Mouse (Mus musculus): ENCODE results near the gene Shc1.
A peak's percentile ranks its signal among the peaks of the same experiment; 100 is the strongest.

Gene Shc1

DNA sequence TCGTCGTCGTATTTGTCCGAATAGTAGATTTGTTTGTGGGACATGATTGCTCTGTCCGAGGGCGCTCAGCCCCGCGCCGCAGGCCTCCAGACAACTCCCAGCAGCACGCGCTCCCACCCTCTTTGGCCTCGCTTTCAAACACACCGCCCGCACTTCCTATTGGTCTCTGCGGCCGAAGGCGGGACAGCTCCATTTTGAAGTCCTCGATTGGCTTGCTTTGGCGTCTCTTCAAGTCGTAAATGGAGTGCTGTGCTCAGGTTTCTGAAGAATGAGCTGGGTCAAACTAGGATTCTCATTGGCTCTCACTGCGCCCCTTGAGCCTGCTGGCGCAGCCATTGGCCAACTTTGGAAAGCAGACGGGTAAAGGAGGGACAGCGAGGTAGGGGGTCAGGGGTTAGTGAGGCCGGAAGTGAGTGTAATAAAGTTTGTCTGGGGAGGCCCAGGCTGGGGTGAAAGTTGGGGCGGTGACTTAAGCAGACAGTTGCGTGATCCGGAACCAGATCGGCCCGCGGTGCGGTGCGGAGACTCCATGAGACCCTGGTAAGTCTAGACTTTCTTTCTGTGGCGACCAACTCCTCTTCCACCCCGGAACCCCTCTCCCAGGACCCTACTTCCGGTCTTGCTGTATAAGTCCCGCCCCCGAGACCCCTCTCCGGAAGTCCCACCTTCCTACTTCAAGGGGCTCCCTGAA, at the start of gene Shc1, which contains the start of gene Cks1b:
TSS of gene Shc1 (plus strand) at position 274 of the 691 bp plus-strand sequence.
TSS of gene Cks1b (minus strand) at position 214 of the 691 bp plus-strand sequence.
- DNase-seq = peak; percentile 90

DNA sequence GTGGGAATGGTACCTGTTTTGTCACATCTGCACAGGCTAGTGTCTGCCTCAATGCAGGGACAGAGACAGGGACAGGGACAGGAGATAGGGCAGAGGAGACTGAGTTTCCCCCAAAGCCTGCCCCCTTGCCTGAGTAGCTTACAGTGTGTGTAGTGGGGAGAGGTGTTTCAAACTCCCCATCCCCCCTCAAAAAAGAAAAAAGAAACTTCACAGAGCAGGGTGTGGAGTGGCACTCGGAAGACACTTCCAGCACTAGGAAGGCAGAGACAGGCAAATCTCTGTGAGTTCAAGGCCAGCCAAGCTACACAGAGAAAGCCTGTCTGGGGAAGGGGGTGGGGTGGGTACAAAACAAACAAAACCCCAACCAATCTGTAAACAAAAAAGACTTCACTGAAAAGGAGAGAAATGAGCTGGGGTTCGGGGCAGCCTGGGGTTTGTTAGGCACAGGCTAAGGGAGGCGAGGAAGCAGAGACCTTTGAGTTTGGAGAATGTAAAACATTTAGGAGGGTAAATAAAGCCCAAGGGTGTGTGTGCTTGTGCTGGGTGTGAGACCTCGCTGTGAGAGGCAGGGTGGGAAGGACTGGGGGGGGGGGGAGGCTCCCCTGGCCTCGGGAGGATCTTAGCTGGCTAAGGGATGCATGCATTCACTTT, 44.5 kb upstream of the Shc1 start:
- DNase-seq = no peak

DNA sequence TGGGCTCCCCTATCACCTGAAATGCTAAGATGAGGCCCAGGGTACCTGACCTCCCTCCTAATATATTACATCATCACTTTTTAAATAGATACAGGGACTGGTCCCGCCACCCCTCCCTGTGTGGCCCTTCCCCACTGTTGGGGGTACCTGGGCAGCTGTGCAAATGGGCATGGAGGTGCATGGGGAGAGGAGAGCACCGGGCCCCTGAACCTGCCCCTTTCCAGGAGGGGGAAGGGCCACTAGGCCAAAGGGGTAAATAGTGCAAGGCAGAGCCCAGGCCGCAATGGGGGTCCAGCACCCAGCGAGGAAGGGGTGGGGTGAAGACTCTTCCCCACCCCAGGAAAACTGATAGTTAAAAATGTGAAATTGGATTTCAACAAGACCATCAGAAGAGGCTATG, 40.4 kb upstream of the Shc1 start:
- DNase-seq = no peak

DNA sequence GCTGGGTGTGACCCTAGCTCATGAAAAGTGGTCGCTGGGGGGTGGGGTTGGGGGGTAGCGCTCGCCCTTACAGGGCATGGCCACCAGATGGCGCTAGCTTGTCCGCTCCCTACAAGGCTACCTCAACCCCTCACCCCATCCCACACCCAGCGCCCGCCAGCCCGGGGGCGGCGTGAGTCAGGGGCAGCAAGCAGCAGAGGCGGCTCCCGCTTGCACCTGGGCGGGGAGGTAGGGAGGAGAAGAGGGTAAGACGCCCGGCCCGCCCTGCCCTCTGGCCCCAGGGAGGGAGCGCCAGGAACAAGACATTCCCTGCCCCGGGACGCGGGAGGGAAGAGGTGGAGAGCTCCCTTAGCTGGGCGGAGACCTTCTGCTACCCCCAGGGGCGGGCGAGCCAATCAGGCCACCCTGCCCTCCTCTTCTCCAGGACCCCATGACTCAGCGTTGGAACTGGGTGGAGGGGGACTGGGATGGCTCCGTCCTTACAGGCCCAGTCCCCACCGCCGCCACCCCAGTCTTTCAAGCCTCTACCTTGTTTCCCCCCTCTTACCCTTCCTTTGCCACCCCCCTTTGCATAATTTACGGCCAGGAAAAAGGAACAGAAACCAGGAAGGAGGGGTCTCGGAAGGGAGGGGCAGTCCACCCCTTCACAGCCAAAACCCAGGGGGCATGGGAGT, 39.7 kb upstream of the Shc1 start:
- peak; percentile 76 for DNase-seq

DNA sequence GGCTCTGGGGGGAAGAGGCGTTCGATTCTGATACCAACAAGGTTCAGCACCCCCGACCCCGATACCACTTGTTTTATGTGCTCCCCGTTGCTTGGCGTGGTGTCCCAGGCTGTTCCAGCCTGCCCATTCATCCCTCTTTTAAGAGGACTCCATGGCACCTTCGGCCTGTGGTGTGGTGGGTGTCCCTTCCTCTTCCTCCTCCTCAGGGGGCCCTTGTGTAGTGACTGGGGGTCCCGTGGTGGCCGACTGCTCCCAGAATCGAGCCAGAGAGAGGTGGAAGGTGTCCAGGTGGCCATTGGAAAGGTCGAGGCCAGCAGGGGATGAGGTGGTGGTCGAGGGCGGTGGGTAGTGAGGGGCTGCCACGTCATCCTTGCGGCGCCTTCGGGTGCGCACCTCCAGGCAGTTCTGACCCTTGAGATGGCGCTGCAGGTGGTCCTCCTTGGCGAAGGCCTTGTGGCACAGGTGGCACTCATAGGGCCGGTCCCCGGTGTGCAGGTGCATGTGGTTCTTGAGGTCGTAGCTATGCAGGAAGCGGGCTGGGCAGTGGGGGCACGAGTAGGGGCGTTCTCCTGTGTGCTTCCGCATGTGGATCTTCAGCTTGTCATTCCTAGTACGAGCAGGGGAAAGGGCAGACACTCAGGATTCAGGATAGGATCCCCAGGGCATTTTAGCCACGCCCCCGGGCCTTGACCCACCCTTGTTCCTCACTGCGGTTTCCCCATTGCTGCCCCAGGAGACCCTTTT, 38.7 kb upstream of the Shc1 start:
- DNase-seq = peak; percentile 58

DNA sequence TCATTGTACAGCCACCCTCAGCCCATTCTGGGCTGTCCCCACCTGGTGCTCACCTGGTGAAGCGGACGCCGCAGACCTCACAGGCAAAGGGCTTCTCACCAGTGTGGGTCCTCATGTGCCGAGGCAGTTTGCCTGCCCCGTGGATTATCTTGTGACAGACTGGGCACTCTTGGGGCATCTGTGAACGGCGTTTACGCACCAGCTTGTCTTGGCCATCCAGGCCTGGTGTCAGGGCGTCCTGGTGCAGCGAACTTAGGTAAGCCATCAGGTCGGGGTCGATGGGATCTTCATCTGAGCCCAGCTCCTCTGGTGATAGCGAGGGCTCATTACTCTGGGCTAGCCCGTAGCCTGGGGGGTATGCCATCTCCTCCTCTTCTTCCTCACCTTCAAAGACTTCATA, 38.0 kb upstream of the Shc1 start:
- DNase-seq = no peak

DNA sequence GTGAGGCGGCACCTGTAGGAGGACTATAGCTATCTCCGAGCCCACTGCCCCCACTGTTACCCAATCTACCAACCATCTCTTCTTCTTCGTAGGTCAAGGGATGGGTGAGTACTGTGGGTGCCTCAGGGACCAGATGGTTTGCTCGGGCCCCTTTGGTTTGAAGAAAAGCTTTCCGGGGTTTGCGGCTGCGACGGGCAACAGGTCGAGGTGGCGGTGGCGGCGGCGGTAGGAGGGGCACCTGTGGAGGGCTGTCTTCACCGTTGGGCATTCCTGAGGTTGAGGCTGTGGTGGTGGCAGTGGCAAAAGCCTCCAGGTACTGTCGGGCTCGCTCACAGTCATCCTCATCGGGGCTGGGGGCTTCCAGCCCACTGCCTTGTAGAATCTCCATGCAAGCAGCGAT, 37.5 kb upstream of the Shc1 start:
- DNase-seq = no peak

DNA sequence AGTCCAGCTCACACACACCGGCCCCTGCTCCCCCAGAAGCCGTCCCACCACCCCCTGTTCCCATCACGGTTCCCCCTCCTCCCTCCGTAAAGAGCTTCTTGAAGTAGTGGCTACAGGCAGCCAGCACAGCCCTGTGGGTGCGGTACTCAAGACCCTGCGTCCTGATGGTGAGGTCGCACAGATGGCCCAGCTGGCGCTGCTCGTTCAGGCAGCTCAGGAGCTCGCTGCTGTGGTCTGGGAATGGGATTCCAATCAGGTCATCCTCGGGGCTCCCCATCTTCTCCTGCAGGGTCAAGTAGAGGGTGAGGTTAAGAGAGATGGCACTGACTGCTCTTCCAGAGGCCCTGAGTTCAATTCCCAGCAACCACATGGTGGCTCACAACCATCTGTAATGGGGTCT, 37.0 kb upstream of the Shc1 start:
- DNase-seq = no peak

DNA sequence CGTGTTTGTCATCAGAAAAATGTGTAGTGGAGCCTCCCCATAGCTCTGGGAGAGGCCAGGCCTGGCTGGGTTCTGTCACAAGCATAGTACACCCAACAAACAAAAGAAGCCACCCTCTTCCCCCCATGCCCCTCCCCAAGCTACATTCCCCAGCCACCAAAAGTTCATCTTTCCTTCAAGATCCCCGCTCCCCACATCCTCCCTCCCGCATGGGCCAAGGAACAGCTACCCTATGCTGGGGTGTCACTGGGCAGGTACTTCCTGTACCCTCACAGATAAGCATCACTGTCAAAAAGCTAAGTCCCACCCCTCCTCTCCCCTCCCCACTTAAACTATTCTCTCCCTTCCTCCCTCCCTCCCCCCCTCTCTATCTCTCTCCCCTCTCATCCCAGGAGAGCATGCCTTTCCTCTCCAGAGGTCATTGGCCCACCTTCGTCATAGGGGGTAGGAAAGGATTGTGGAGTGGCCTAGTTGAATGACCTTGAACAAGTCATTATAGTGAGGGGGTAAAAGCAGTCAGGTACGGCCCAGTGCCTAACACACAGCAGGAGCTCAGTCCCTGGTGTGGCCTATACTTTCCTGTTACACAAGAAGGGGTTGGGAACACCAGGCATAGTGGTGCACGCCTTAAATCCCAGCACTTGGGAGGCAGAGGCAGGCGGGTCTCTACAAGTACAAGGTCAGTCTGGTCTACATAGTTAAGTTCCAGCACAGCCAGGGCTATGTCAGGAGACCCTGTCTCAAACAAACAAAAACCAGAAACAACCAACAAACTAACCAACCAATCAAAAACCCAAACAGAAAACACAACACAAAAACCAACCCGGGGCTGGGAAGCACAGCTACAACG, 36.0 kb upstream of the Shc1 start:
- DNase-seq = peak; percentile 36

DNA sequence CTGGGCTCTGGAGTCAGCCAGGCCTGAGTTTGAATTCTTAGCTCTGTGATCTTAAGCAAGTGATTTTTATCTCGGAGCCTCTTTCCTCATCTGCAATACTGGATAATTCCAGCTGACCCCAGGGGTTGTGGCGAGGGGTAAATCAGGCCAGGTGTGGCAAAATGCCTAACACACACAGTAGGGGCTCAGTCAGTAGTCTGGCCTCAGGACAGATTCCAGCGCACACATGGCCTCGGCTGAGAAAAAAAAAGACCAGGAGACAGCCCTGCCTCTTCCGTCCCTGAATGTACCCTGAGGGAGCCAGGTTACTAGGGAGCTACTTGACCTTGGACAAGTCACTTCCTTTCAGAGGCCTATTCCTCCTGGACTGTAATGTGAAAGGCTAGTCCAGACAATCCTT, 35.3 kb upstream of the Shc1 start:
- DNase-seq = no peak

DNA sequence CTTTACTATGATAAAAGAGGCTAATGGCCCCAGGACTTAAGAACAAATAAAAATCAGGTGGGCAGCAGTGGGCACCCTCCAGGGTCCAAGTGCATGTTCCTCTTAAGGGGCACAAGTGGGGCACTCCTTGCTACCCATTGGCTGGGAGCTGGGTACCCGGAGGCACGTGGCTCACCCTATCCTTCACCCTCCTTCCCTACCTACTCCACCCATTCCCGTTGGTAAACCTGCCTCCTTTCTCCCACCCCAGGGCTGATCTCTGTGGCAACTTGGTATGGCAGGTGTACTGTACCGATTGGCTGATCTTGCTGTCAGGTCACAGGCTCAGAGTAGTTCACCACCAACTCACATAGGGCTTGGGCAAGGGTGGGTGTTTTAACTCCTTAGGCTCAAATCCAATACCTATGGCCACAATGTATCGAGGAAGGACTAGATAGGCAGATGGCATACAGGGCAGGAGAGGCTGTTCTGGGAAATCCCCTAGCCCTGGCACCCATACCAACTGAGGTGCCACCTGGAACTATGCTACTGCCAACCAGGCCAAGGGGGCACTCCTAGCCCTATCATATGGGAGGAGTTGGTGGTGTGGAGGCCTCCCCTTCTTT, 34.5 kb upstream of the Shc1 start:
- DNase-seq = no peak

DNA sequence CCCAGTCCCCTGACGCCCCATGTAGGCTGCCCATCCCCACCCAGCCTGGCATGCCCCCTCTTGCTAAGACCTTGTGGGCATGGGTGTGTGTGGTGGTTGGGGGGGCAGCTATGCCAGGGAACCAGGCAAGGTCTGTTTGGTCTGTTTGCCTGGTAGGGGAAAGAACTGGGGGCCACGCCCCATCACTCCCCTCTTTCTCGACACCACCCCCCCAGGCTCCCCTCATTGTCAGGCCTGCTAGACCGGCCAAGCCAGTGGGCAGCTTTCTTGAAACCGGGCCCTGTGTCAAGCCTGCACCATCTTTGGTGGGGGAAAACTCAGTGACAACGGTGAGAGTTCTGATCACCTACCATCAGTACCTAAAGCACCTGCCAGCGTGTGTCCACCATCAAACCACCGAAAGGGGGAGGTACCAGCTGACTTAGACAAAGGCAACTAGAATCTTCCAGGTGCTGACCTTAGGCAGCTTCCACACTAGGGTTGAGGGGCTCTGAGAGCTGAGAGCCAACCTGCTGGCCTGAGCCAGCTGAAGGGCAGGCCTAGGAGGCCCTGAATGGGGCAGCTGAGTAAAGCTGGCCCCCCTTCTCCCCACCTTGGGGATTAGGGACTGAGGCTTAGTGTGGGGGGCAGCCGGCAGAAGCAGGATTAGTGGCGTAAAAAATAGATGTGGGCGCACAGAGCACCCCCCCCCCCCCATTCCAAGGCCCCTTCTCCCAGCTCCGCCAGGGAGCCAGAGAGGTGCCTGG, 33.7 kb upstream of the Shc1 start:
- no peak for DNase-seq

DNA sequence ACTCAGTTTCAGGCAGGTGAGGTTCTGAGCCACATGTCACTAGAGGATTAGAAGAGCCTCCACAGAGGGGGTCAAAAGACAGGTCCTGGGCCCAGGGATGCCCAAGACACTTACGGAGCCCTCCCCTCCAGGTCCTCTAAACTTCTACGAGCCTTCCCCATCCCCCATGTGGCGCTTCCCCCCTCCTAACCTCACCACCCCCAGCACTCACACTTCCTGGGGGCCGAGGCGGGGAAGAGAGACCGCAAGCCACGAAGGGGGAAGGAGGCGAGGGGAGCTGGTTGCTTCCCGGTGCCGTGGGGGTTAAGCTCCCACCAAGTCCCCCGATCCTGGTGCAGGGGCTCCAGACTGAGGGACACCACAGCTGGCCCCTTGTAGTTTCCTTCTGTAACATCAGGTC, 32.8 kb upstream of the Shc1 start:
- DNase-seq = peak; percentile 73

DNA sequence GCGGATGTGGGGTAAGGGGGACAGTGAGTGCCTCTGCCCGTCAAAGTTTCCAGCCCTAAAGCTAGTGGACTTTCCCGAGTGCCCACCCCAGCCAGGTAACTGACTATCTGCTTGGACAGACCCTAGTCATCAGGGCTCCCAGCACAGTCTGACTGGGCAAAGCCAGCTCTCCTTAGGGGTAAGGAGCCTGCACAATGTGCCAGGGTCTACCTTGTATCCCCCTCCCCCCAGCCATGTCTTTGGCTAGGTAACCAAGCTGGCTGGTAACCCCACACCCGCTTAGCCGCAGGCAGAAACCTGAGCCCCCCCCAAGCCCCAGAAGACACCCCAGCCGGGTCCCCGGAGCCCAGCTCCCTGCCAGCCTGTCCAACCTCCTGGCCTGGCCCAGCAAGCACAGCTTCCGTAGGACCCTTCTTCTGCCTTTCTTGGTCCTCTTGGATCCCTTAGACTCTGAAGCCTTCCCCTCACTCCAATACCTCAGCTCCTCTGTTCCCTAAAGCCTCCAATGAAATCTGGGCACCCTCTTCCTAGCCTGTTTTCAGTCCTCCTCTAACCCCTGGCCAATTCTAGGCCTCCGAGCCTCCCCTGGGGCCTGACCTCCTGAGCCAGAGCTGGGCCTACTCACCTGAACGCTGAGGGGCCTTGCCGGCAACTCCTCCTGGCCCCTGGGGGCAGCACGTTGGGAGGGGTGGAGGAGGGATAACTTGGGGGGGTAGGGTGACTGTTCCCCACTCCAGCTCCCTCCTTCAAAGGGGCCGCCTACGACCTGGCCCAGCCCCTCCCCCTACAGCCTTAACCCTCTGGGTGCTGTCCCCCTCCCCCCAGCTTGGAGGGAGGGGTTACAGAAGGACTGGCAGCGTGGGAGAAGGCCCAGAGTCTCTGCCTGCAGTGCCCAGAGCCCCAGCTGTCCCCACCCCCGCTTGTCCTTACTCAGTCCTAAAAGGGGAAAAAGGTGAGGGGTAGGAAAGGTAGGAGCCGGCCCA, 31.5 kb upstream of the Shc1 start:
- peak; percentile 47 for DNase-seq

DNA sequence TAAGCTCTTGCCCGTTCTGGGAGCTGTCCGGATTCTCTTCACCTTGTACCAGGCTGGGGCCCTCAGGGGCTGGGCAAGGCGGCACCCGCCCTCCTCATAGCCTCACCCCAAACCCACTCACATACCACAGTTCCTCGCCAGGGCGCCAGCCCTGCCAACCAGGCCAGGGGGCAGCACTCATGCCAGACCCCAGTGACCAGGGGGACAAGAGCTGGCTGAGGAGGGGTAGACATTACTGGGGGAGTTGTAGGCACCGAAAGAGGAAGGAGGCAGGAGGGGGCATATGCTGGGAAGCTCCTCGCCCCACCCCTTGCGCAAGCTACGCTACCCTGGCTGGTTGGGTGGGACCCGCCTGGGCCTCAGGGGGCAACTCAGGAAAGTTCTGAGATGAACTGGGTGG, 30.6 kb upstream of the Shc1 start:
- peak; percentile 23 for DNase-seq

DNA sequence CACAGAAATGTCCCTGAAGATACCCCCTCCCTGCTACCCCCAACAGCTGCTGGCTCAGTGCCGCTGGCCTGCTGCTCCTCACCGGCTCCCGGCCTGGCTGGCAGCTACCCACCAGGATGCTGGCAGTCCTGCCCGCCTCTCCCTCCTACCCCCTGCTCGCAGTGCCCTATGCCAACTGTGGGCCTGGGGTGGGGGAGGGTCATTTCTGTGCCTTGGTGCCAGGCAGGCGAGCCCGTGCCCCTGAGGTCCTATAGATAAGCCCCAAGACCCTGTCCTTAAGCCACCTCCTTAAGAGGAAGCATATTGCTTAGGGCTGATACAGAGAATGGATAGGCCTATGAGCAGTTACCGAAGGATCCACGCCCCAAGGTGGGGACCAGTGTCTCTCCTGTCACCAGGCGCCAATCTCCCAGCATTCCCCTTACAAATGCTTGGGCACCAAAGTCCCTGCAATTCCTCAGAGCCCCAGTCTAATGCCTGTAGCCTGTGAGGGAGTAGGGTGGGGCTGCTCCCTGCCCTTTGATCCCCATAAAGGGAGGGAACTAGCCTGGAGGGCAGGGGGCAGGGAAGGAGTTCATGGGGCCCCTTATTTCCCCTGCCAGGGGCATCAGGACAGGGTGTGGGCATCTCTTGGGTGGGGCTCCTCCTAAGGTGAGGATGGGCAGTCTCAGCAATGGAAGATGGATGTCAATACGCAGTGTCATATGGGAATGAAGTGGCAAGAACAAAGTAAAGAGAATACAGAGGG, 29.9 kb upstream of the Shc1 start:
- DNase-seq = no peak

DNA sequence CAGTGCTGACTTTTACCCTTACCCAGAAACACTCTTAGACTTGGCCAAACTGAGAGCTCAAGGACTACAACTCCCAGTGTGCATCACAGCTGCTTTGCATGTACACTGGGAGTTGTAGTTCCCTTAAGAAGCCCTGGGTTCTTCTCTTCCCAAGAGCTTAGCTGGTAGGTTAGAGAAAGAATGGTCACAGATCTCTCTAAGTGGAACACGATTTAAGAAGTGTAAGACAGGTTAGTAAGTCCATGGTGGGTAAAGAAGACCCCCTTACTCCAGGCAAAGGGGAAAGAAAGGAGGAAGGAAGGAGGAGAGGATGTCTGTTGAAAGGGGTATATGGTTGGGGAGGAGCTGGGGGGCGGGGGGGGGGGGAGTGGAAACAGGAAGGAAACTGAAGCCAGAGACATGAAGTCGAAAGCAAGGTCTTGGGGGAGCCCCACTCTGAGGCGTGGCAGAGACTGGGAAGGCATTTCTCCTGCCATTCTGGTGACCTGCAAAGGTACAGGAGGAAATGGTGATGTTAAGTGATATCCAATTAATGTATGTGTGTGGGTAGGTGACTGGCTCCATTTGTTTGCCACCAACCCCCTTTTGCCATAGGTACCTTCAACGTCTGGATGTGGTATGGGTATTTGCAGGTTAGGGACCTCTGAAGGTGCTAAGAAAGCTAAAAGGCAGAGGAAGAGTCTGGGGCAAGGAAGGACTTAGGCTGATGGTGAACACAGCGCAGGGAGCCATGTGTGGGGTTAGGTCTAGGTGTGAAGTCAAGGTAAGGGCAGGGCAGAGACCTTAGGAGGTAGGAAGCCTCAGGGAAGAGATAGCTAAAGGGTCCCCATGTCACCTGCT, 29.1 kb upstream of the Shc1 start:
- peak; percentile 56 for DNase-seq

DNA sequence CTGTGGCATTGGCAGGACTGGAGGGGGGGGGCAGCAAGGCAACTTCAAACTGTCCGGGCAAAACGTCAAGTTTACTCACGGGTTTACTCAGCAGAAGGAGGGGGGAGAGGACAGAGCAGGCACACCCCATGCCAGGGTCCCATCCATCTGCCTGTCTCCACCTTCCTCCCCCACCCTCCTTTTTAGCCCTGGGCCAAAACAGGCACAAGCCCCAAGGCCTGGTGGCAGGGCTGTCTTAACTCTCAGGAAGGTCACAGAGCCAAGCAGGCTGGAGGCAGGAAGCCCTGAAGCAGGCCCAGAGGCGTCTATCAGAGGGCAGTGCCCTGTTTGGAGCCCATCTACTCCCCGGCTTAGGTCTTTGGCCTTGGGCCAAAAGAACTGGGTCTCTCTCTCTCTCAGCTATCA, 28.1 kb upstream of the Shc1 start:
- DNase-seq = peak; percentile 21
